Mouse (Mus musculus) left cerebral cortex, adult 9 months (tissue): ENCODE measurements at regions not wholly inside any gene's neighbourhood (a gene's known extent, or its start where the extent isn't known, plus 50 kb on each side); places are given as distances from the start of the nearest gene placed in this dataset.
A peak's percentile ranks its signal among the peaks of the same experiment; 100 is the strongest.

Experiments
- DNase-seq, 2 experiments: peaks; one replicate each; pipeline ENCODE4 v3.0.0; 2022; ENCODE audit warnings: low spot score in 2 of 2

DNA sequence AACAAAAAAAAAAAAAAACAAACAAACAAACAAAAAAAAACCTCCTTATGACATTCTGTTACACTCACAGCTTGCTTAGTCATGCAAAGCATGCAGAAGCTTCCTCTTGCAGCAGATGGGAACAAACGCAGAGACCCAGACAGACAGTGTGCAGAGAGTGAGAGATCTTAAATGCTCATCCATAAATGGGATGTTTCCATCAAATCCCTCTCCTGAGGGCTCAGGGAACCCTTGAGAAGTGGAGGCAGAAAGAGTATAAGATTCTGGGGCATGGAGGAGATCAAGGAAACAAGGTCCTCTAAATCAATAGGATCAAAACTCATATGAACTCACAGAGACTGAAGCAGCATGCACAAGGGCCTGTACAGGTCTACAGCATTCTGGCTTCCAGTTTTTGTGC lies 52.5 kb downstream of the Adm start:
- DNase-seq = no peak

- DNase-seq = no peak
Measured at GRCm38 (mm10) chr7:110682911-110683310, 55.5 kb downstream of the Adm start.

GRCm38 (mm10) chr7:110688884-110689681 lies 61.6 kb downstream of the Adm start:
- DNase-seq = no peak

GRCm38 (mm10) chr7:110690241-110690640 lies 62.8 kb downstream of the Adm start:
- no peak for DNase-seq

DNA sequence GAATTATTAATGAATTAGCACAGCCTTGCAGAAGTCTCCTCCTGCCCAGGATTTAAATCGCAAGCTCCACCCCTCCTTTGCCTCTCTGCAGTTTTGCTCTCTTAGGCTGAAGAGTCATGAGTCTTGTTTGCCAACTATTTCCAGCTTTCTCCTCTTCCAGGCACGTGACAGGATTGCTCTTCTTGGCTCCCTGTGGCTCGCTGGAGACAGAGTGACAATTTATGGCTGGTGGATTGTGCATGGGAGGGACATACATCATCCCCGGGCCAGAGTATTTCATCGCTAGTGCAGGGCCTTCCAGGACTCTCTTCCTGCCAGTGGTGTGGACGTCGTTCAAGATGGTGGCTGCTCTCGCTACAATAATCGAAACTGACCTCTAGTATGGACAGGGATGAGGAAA lies 63.4 kb downstream of the Adm start:
- no peak for DNase-seq

- no peak for DNase-seq
Measured at GRCm38 (mm10) chr7:110694262-110694661, 66.8 kb downstream of the Adm start.

GRCm38 (mm10) chr7:110695729-110696128 lies 68.3 kb downstream of the Adm start:
- no peak for DNase-seq

GRCm38 (mm10) chr7:110698211-110699153 lies 69.5 kb upstream of the Ampd3 start:
- DNase-seq = no peak

- DNase-seq = no peak
Measured at GRCm38 (mm10) chr7:110699596-110699995, 68.4 kb upstream of the Ampd3 start.

DNA sequence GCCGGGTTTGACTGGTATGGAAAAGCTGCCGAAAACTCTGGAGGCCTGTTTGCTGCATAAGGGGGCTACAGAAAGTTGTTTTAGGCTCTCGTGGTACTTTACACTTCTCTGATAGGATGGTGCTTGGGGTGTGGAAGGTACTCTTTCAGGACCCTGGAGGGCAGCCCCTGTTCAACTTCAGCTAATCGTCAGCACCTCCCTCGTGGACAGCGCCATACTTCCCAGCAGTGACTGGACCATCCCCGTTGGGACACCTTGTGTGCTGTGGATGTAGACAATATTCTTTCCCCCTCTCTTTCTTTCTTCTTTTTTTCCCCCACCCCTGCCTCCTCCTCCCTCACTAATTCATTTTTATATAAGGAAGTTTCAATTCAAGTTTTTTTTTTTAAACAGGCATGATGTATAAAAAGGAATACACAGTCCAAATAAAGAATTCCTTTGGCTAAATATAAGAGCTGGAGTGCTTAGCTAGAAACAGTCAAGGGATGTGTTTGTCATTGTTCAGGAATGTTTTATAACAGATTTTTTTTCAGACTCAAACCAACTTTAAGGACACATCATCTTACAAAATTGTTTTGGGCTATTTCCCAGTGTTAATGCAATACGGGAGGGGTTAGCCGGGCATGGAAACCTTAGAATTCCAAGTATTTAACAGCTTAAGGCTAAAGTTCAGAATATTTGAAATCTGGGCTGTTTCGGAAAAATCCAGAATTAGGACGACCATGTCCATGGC lies 66.2 kb upstream of the Ampd3 start:
- no peak for DNase-seq

- peak in 1 of 2 experiments; percentile 56 for DNase-seq
Measured at GRCm38 (mm10) chr7:110702414-110702783, 65.6 kb upstream of the Ampd3 start.

GRCm38 (mm10) chr7:110705311-110706000 lies 62.5 kb upstream of the Ampd3 start:
- DNase-seq = no peak

DNA sequence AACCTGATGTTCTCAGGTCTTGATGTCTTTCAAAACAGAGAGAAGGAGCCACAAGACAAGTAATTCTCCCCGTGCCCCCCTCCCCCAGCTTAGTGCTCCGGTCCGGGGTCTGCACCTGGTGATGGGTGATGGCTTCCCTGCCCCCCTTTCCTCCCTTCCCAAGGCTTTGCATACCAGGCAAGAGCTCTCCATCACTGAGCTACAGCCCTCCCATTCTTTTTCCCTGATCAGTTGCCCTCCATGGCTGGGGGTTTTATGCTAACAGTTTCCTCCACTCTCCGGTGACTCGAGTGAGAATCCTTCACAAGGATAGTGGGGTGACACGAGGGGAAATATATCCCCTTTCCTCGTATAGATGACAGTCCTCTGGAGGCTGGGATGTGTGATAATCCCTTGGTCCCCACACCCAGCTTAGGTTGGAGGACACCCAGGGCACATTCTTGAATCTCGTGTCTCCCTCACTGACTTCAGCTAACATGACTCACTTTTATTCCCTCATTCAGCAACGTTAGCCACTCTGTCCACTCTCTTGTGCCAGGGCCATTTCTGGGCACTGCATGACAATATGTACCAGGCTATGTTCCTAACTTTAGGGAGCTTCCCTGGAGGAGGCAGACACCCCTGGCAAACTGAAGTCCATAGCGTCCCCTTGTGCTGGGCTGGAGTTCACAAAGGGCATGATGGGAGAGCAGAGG lies 61.9 kb upstream of the Ampd3 start:
- no peak for DNase-seq

- no peak for DNase-seq
Measured at GRCm38 (mm10) chr7:110706696-110707087, 61.3 kb upstream of the Ampd3 start.

GRCm38 (mm10) chr7:110708116-110708515 lies 59.9 kb upstream of the Ampd3 start:
- DNase-seq = no peak

GRCm38 (mm10) chr7:110708781-110709180 lies 59.2 kb upstream of the Ampd3 start:
- no peak for DNase-seq

GRCm38 (mm10) chr7:110709606-110710005 lies 58.4 kb upstream of the Ampd3 start:
- DNase-seq = no peak

- no peak for DNase-seq
Measured at GRCm38 (mm10) chr7:110710256-110710962, 57.6 kb upstream of the Ampd3 start.

DNA sequence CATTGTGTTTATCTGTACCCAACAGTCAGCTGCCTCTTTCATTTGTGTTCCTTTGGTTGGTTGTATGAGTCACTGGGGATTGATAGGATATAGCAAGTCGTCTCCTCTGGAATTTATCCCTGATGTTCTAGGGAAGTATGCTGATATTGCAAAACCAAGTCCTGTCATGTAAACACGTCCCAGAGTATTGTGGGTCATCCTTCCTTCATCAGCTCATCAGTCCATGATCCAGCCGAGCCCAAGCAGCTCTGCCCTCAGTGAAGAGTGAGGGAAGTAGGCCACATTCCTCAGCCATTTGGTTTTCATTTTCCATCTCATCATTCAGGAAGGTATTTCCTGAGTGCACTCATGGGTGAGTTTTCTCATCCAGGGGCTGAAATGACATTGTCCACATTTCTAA lies 54.3 kb upstream of the Ampd3 start:
- DNase-seq = no peak

GRCm38 (mm10) chr7:110715110-110715509 lies 52.9 kb upstream of the Ampd3 start:
- DNase-seq = no peak
